Mouse (Mus musculus) frontal cortex, postnatal 10 days (tissue): ENCODE data around the gene Ampd2.

ENCODE experiments used
- DNase-seq, 2 experiments: peaks; one replicate each; pipeline ENCODE4 v3.0.0; 2022; ENCODE audit warnings: low spot score in 2 of 2, mixed read lengths in 1 of 2

Gene Ampd2

GRCm38 (mm10) chr3:108086470-108086979 lies at the start of gene Ampd2:
TSS of gene Ampd2 (minus strand) at chr3:108086651.
- peak in 1 of 2 experiments; percentile 61 for DNase-seq

GRCm38 (mm10) chr3:108134701-108135100 lies 48.2 kb upstream of the Ampd2 start:
- peak in 1 of 2 experiments; percentile 43 for DNase-seq

GRCm38 (mm10) chr3:108132484-108132883 lies 46.0 kb upstream of the Ampd2 start:
- no peak for DNase-seq

GRCm38 (mm10) chr3:108131821-108132220 lies 45.4 kb upstream of the Ampd2 start:
- no peak for DNase-seq

GRCm38 (mm10) chr3:108131216-108131615 lies 44.8 kb upstream of the Ampd2 start:
- no peak for DNase-seq

GRCm38 (mm10) chr3:108129804-108130203 lies 43.4 kb upstream of the Ampd2 start:
- no peak for DNase-seq

GRCm38 (mm10) chr3:108129367-108129766 lies 42.9 kb upstream of the Ampd2 start:
- DNase-seq = no peak

GRCm38 (mm10) chr3:108128520-108128919 lies 42.1 kb upstream of the Ampd2 start:
- DNase-seq = no peak

GRCm38 (mm10) chr3:108126327-108126726 lies 39.9 kb upstream of the Ampd2 start:
- DNase-seq = no peak

GRCm38 (mm10) chr3:108124131-108124530 lies 37.7 kb upstream of the Ampd2 start:
- no peak for DNase-seq

GRCm38 (mm10) chr3:108123242-108123641 lies 36.8 kb upstream of the Ampd2 start:
- DNase-seq = no peak

GRCm38 (mm10) chr3:108121101-108121500 lies 34.6 kb upstream of the Ampd2 start:
- DNase-seq = no peak

GRCm38 (mm10) chr3:108117465-108117864 lies 31.0 kb upstream of the Ampd2 start:
- no peak for DNase-seq

- DNase-seq = no peak
Observed at GRCm38 (mm10) chr3:108113591-108114289, 27.3 kb upstream of the Ampd2 start.

- no peak for DNase-seq
Observed at GRCm38 (mm10) chr3:108112666-108113065, 26.2 kb upstream of the Ampd2 start.

- DNase-seq = no peak
Observed at GRCm38 (mm10) chr3:108112246-108112645, 25.8 kb upstream of the Ampd2 start.

GRCm38 (mm10) chr3:108111320-108111719 lies 24.9 kb upstream of the Ampd2 start:
- DNase-seq = no peak

- DNase-seq = no peak
Observed at GRCm38 (mm10) chr3:108105281-108105680, 18.8 kb upstream of the Ampd2 start.

- no peak for DNase-seq
Observed at GRCm38 (mm10) chr3:108102075-108102474, 15.6 kb upstream of the Ampd2 start.

- no peak for DNase-seq
Observed at GRCm38 (mm10) chr3:108101594-108101993, 15.1 kb upstream of the Ampd2 start.

GRCm38 (mm10) chr3:108098316-108098715 lies 11.9 kb upstream of the Ampd2 start:
- DNase-seq = no peak

- no peak for DNase-seq
Observed at GRCm38 (mm10) chr3:108097656-108098055, 11.2 kb upstream of the Ampd2 start.

- DNase-seq = no peak
Observed at GRCm38 (mm10) chr3:108096726-108097125, 10.3 kb upstream of the Ampd2 start.

- DNase-seq = no peak
Observed at GRCm38 (mm10) chr3:108096226-108096625, 9.8 kb upstream of the Ampd2 start.
